Mouse (Mus musculus): ENCODE measurements around the gene Foxo3.

DNA sequence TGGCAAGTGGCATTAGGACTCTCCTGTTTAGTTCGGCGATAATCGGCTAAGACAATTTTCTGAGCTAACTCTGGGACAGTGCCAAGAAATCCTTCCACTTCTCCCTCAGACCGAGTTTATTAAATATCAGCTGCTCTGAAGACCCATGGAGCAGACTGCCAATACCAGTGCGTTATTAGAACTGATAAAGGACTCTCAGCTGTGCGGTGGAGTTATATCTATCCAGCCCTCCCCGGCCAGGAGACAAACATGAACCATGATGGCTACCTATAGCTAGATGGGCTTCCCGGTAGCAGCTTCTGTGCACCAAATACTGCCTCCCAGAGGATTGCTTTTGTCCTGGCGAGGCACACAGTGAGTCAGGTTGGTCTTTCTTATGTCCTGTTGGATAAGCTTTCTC is 134.5 kb downstream of the Foxo3 start:
- TF ChIP-seq CTCF (IDR thresholded peaks at IDR 0.05; ENCODE audit: extremely low read depth, insufficient read depth, low read length), result no peak
- TF ChIP-seq POLR2A (IDR thresholded peaks at IDR 0.05; ENCODE audit: extremely low read depth, insufficient read depth, low read length), result no peak

Data from cortical plate, adult 2 months (tissue).